Mouse (Mus musculus) myocyte (in vitro differentiated cells): ENCODE data around the gene Gm6657.

Source experiments
- CEBPB ChIP-seq: IDR thresholded peaks from 2 replicates; pipeline ENCODE4 v1.6.1; 2011; ENCODE audit warnings: mild to moderate bottlenecking, moderate library complexity; ENCODE audit not compliant: poor library complexity, insufficient read depth, severe bottlenecking
- TCF3 ChIP-seq: IDR thresholded peaks from one replicate; pipeline ENCODE4 v1.6.1; 2011; ENCODE audit warnings: low read depth, control low read depth; ENCODE audit not compliant: insufficient read length

GRCm38 (mm10) chr12:78228139-78228538 is 34.1 kb downstream of the Gm6657 start:
- no peak for TF ChIP-seq TCF3
- TF ChIP-seq CEBPB = no peak
